In genomic region chr11:69846198-69846680, GRCm38 (mm10) we compare ENCODE assay signal across 8 mouse cellular contexts. TPM values are rescaled to one million over a fixed set of nuclear protein-coding genes. Genes with fewer than 3 reads are reported as not detected.
DNase-seq lines count a peak whose midpoint lies in the region; ATAC-seq lines count a peak whose summit lies in the region.

Plscr3 (plus strand) TSS chr11:69846376.

- intact Hi-C loops in gastrocnemius, postnatal 14 days (cut with DNase I; ENCODE audit: low total_unique reads) = loop anchor here (10.0 kb wide), 1 partner anchor 49 kb away; the partner anchor contains the start of gene Acap1
- intact Hi-C loops in left cerebral cortex, postnatal 10 days (cut with DNase I) = no loop called here

- peak; percentile 82 for ATAC-seq in inflammation-experienced regulatory T-cells, adult 6 months
- peak; percentile 84 for ATAC-seq in megakaryocyte-erythroid progenitor cell, adult 5-6 weeks (replicated peaks; ENCODE audit: low FRiP score, low TSS enrichment, poor library complexity, severe bottlenecking)

- DNase-seq in adipocyte (ENCODE audit: low spot score) = peak; percentile 86
- DNase-seq in embryo, embryonic 10 days (ENCODE audit: low spot score) = peak; percentile 97
- peak; percentile 91 for DNase-seq in gastrocnemius, postnatal 14 days
- peak; percentile 76 to 94 for DNase-seq in left cerebral cortex, postnatal 10 days (ENCODE audit: extremely low spot score in 1 of 2, low spot score in 2 of 2)
- DNase-seq in right cerebral cortex, postnatal 25 days = peak; percentile 91
- peak; percentile 90 to 91 for DNase-seq in urinary bladder, postnatal 4 days (ENCODE audit: low spot score in 2 of 2)

RNA-seq across cellular contexts. Expression of gene Plscr3, which starts in this region (rescaled TPM):
- 10 to 100 TPM; 16.5 to 22.4 TPM for total RNA-seq in gastrocnemius, postnatal 14 days (2021)
- polyA plus RNA-seq in inflammation-experienced regulatory T-cells, adult 6 months (2017; shearing (Covaris generic)) = 10 to 100 TPM in 2 of 3 experiments, 1 to 10 TPM in 1; 7.3 to 20.2 (median 17.7) TPM
- 10 to 100 TPM; 28.4 to 32.2 TPM for total RNA-seq in left cerebral cortex, postnatal 10 days (2021)
- 54.7 and 61.3 TPM in 2 replicates for total RNA-seq in megakaryocyte-erythroid progenitor cell, adult 5-6 weeks (2014; fragmentation: Nextera tagmentation)
- total RNA-seq in megakaryocyte-erythroid progenitor cell, adult 5-6 weeks (2017) = 14.5 and 14.8 TPM in 2 replicates

Comparison
In these comparisons a context has a peak if more than half of its experiments do, and no peak if none do; other contexts are left out.
1. Peak in every context shown above with its lines: DNase-seq and ATAC-seq.